Comparison of ENCODE assay signal across 10 mouse cellular contexts in the genomic region with DNA sequence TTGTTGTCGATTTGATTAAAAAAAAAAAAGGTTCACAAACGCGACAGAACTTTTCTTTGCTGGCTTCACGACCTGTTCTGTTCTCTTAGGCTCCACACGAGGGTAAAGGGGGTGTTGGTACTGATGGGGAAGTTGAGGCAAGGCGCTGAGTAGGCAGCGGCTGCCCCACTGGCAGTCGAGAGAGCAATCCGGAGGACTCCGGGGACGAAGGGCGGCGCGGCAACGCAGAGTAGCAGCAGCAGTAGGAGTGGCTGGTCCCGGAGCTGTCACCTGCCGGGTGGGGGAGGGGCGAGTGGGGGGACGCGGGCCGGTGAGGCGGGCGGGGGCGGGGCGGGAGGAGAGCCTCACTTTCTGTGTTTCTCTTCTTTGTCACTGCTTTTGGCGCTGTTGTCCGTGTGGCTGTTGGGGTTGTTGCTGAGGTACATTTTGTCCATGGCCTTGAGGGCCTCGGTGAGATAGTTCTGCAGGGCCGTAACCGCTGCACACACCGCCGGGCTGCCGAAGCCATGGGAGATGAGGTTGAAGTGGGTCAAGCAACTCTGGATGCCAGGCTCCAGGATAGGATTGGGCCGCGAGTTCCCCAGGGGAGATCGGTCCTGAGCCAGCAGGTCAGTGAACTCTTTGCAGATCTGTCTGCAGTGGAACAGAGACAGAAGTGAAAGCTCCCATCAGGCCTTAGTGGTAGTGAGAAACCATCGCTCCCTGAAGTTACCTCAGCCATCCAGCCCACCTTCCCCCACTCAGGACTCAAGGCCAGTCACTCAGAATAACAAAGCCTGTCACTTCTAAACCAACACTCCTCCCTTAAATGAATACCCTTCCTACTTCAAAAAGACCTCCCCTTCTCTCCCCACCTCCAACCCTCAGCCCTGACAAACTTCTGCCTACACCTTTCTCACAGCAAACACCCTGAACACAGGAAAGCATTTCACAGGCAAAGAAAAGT. TPM values are rescaled to one million over a fixed set of nuclear protein-coding genes. Genes with fewer than 3 reads are reported as not detected.
DNase-seq lines count a peak whose midpoint lies in the region; ATAC-seq and TF ChIP-seq lines count a peak whose summit lies in the region.
"Had no signal": no experiment of that assay in that cellular context is flagged by ENCODE, and none has a peak within 500 bp of the region (broad histone marks: within the 10 kb centered on the region; RNA-seq: fewer than 3 reads in every experiment).

No protein-coding gene starts in this region.

- H3K4me2 ChIP-seq in heart, embryonic 16.5 days (ENCODE audit: low read depth, low read length): peak overlapping the region; percentile 34; the same call in 1 of the 2 replicates

- WGBS in heart, embryonic 16.5 days: 10% methylated on average over 31 of the region's 37 CpGs
- WGBS in thymus, adult 2 months: 17% methylated on average over 36 of the region's 37 CpGs

- TF ChIP-seq CTCF in thymus, adult 2 months (IDR thresholded peaks at IDR 0.05; ENCODE audit: borderline replicate concordance, control insufficient read depth, extremely low read depth, insufficient read depth, low read length, poor library complexity): no peak

- H3K9ac ChIP-seq in heart, embryonic 16.5 days (ENCODE audit: low read length): no peak overlapping the region

- peaks cover 72% of the 10 kb centered on the region for H3K27me3 ChIP-seq in heart, embryonic 16.5 days (ENCODE audit: control insufficient read depth, insufficient read depth, low read length)
- H3K27me3 ChIP-seq in thymus, adult 2 months (ENCODE audit: control insufficient read depth, insufficient read depth, low read length): peaks cover 2% of the 10 kb centered on the region

- H3K27ac ChIP-seq in heart, embryonic 16.5 days (ENCODE audit: low read length): no peak overlapping the region
- H3K27ac ChIP-seq in thymus, adult 2 months (ENCODE audit: control insufficient read depth, insufficient read depth, low read length): no peak overlapping the region

- no peaks in the 10 kb centered on the region for H3K4me1 ChIP-seq in heart, embryonic 16.5 days (ENCODE audit: control insufficient read depth, insufficient read depth, low read length)
- H3K4me1 ChIP-seq in thymus, adult 2 months (replicated peaks; ENCODE audit: control insufficient read depth, insufficient read depth, low read length): peaks cover 3% of the 10 kb centered on the region; the same call in 1 of the 2 replicates

- H3K9me3 ChIP-seq in heart, embryonic 16.5 days (replicated peaks; ENCODE audit: control insufficient read depth, low read length): no peaks in the 10 kb centered on the region

- TF ChIP-seq POLR2A in thymus, adult 2 months (IDR thresholded peaks at IDR 0.05; ENCODE audit: control insufficient read depth, extremely low read depth, insufficient read depth, low read length, poor library complexity): no peak

- H3K4me3 ChIP-seq in heart, embryonic 16.5 days (ENCODE audit: low read length): no peak overlapping the region
- no peak overlapping the region for H3K4me3 ChIP-seq in thymus, adult 2 months (ENCODE audit: control insufficient read depth, insufficient read depth, low read length)

- intact Hi-C loops in heart, postnatal 36 days (cut with DNase I): no loop called here

- ATAC-seq in heart, embryonic 16.5 days (replicated peaks; ENCODE audit: extremely low read depth, insufficient read depth, low FRiP score): no peak
- no peak for ATAC-seq in CD4-positive, CD25-positive, alpha-beta regulatory T cell, adult 4 months
- no peak for ATAC-seq in megakaryocyte progenitor cell, adult 5-6 weeks (replicated peaks; ENCODE audit: poor library complexity)

- no peak for DNase-seq in heart, postnatal 36 days
- DNase-seq in thymus, postnatal 14 days: peak; percentile 41
- no peak for DNase-seq in thymus, adult 2 months
- peak; percentile 32 for DNase-seq in liver
- no peak for DNase-seq in retina, postnatal 1 day
- DNase-seq: lung, adult 2 months had no signal

- H3K36me3 ChIP-seq in heart, embryonic 16.5 days (ENCODE audit: control insufficient read depth, insufficient read depth): no peaks in the 10 kb centered on the region
- H3K36me3 ChIP-seq in thymus, adult 2 months (ENCODE audit: control insufficient read depth, insufficient read depth, low read length): no peaks in the 10 kb centered on the region

RNA-seq across cellular contexts. Expression of gene Tfap2a, which starts 21.1 kb away (rescaled TPM):
- 0.05 and 0.07 TPM in 2 replicates for polyA plus RNA-seq in heart, embryonic 16.5 days (2015; fragmentation: Nextera tagmentation; extraction: Ambion mirVana)
- total RNA-seq in heart, postnatal 36 days (2021): under 1 TPM; 0.11 to 0.36 TPM
- polyA plus RNA-seq in thymus, adult 2 months (2012; rRNA removed): 2.0 and 2.2 TPM in 2 replicates
- polyA plus RNA-seq in CD4-positive, CD25-positive, alpha-beta regulatory T cell, adult 4 months (2017; shearing (Covaris generic)): under 1 TPM in 1 of 2 experiments, not detected in 1; 0.20 TPM
- 0.07 and 0.22 TPM in 2 replicates for total RNA-seq in megakaryocyte progenitor cell, adult 5-6 weeks (2015)
- total RNA-seq in megakaryocyte progenitor cell, adult 5-6 weeks (2017): not detected in 2 replicates
- total RNA-seq: MEL had no signal

Comparison
In these comparisons a context has a peak if more than half of its experiments do, and no peak if none do; other contexts are left out.
1. DNase-seq: peak in thymus, postnatal 14 days (single experiment) and liver (single experiment); none in heart, postnatal 36 days (0 of 2), thymus, adult 2 months (single experiment) and retina, postnatal 1 day (single experiment).